Mouse (Mus musculus) spleen, adult 2 months (tissue): ENCODE results near the gene Pbp2. TPM values are rescaled to one million over a fixed set of nuclear protein-coding genes. Genes with fewer than 3 reads are reported as not detected.

ENCODE experiments used
- DNase-seq, 2 experiments: peaks; one replicate each; pipeline versions ENCODE4 v3.0.0 to v3.0.0-alpha.2; 2012 to 2021; ENCODE audit warnings: low spot score in 2 of 2, low read depth in 1 of 2
- H3K27ac ChIP-seq: fragments of 200-500 bp; 2 replicates; pipeline ENCODE4 v1.5.1; 2012; ENCODE audit warnings: low read length, inconsistent platforms; ENCODE audit not compliant: insufficient read depth
- H3K27me3 ChIP-seq: fragments of 200-500 bp; 2 replicates; pipeline ENCODE4 v1.6.1; 2012; ENCODE audit warnings: mild to moderate bottlenecking, moderate library complexity, low read length, inconsistent platforms; ENCODE audit not compliant: control insufficient read depth, insufficient read depth
- H3K36me3 ChIP-seq: fragments of 200-500 bp; 2 replicates; pipeline ENCODE4 v1.6.1; 2012; ENCODE audit warnings: mild to moderate bottlenecking, low read length, inconsistent platforms; ENCODE audit not compliant: control insufficient read depth, insufficient read depth
- H3K4me1 ChIP-seq: fragments of 200-500 bp; 2 replicates; pipeline ENCODE4 v1.6.1; 2011; ENCODE audit warnings: inconsistent platforms; ENCODE audit not compliant: control insufficient read depth, insufficient read depth, insufficient read length
- H3K4me3 ChIP-seq: fragments of 200-500 bp; 2 replicates; pipeline ENCODE4 v1.5.1; 2011; ENCODE audit warnings: mild to moderate bottlenecking, inconsistent platforms; ENCODE audit not compliant: insufficient read depth, insufficient read length; ENCODE audit errors: extremely low read depth
- CTCF ChIP-seq: fragments of 200-500 bp; IDR thresholded peaks from 2 replicates; pipeline ENCODE4 v1.5.1; 2011; ENCODE audit warnings: mild to moderate bottlenecking, inconsistent platforms; ENCODE audit not compliant: insufficient read depth, insufficient read length, insufficient replicate concordance; ENCODE audit errors: extremely low read depth
- POLR2A ChIP-seq: fragments of 200-500 bp; IDR thresholded peaks from 2 replicates; pipeline ENCODE4 v1.6.1; 2011; ENCODE audit warnings: low read depth, low read length, inconsistent platforms
- WGBS: fragments of 180-500 bp; shearing (Covaris S2); methylation state at CpG from one replicate; pipeline ENCODE4 v1.1.7; 2018; 5-methylcytosine and 5-hydroxymethylcytosine counted together
- polyA plus RNA-seq: library from polyadenylated mRNA; depleted of rRNA; stranded (reverse); fragments of >200 nt; gene quantifications from 2 replicates; pipeline ENCODE4 v1.2.3, GENCODE M21; 2012

Pbp2 gene
- polyA plus RNA-seq, 1 experiment: not detected

DNA sequence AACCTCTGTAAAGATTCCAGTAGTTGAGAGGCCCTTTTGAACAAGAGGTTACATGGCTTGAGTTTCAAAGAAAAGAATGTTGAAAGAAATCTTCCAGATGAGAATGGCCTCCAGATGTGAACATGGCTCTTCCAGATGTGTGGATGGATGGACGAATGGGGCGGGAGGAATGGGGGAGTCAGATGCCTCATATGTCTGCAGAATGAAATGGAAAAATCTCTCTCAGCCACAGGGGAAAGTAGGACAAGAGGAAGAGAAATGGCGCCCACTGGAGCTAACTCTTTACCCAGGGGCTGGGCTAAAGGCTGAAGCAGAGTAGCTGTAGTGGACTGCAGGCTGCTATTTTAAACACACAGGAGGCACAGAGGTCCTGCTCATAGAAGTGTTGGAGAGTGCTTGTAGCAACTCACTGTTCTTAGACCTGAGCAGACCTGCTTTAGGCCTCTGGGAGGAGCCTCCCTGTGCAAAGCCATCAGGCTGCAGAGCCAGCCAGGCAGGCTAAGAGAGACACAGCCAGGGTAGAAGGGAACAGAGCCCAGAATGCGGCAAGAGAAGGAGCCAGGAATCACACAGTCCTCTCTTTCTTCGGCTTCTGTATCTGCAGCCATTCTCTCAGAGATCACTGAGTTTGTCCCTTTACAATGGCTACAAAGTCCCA, 23.9 kb upstream of the Pbp2 start:
- Histone ChIP-seq H3K36me3 (no peaks in the 10 kb centered on the region), H3K4me3 (no peak overlapping the region), H3K4me1 (no peaks in the 10 kb centered on the region), H3K27ac (no peak overlapping the region), H3K27me3 (no peaks in the 10 kb centered on the region)
- DNase-seq: no peak
- TF ChIP-seq CTCF: no peak
- TF ChIP-seq POLR2A: no peak
- 92% methylated on average over 5 of the region's 5 CpGs for WGBS

DNA sequence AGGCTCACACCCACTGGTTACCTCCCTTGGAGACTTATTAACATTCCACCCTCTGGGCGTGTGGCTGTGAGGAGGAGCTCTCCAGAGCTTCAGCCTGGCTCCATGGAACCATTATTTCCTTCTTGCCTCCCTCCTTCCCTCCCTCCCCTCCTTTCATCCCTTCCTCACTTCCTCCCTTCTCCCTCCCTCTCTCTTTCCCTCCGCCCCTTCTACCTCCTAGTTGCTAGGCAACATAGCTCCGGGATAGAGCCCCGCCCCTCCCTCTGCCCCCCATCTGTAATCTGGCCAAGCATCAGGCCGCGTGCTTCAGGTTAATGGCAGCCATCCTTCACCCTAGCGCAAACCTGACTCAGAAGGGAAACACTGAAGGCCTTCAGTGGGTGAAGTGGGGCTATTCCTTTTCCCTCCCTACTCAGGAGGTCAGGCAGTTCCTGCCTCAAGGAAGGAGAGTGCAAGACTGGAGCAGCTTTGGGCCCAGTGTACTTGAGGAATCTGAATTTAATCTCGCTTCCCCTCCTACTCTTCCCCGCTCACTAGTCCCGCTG, 22.6 kb upstream of the Pbp2 start:
- WGBS: 82% methylated on average over 10 of the region's 10 CpGs
- no peak overlapping the region for H3K27ac ChIP-seq
- no peaks in the 10 kb centered on the region for H3K4me1 ChIP-seq
- H3K36me3 ChIP-seq: no peaks in the 10 kb centered on the region
- TF ChIP-seq POLR2A: no peak
- no peak overlapping the region for H3K4me3 ChIP-seq
- no peak for DNase-seq
- H3K27me3 ChIP-seq: no peaks in the 10 kb centered on the region

DNA sequence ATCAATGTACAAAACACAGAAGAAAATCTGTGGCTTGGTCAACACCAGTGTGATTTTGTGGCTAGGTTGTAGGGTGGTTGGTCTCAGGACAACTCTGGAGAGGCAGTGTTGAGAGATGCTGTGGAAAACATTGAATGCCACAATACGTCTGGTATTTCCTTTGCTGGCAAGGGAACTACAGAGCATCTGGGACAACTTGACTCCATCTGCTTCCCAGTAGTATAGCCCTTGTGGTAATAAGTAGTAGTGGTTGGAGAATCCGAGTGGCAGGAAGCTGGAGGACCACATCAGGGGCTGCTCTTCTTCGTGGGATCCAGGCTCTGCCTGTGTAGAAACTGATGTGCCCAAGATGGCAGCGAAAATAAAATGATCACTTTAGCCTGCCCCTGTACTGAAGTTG, 21.7 kb upstream of the Pbp2 start:
- WGBS: 78% methylated on average over 4 of the region's 4 CpGs
- no peaks in the 10 kb centered on the region for H3K27me3 ChIP-seq
- TF ChIP-seq CTCF (no peak), POLR2A (no peak)

DNA sequence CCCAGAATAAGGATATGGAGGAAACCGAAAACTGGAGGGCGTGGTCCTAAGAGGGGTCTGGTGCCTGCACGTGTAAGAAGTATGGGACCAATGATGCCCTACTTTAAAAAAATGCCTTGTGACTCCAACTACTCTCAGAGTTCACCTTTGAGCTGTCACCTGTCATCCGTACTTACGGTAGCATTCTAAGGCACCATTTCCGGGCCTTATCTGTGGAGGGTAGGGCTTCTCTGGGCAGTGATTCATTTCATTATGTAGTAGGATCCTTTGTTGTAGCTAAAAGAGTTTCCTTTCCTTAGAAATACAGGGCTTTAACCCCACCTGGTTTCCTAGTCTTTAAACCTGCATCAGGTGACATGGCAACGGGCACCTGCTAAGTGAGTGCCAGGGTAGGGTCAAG, 16.6 kb upstream of the Pbp2 start:
- TF ChIP-seq CTCF: no peak
- no peak for TF ChIP-seq POLR2A
- WGBS: 88% methylated on average over 7 of the region's 7 CpGs
- no peak overlapping the region for H3K27ac ChIP-seq

More for the DNA sequence above, 21.7 kb upstream of the Pbp2 start:
- DNase-seq: no peak
- Histone ChIP-seq H3K4me1 (no peaks in the 10 kb centered on the region), H3K36me3 (no peaks in the 10 kb centered on the region), H3K4me3 (no peak overlapping the region), H3K27ac (no peak overlapping the region)

DNA sequence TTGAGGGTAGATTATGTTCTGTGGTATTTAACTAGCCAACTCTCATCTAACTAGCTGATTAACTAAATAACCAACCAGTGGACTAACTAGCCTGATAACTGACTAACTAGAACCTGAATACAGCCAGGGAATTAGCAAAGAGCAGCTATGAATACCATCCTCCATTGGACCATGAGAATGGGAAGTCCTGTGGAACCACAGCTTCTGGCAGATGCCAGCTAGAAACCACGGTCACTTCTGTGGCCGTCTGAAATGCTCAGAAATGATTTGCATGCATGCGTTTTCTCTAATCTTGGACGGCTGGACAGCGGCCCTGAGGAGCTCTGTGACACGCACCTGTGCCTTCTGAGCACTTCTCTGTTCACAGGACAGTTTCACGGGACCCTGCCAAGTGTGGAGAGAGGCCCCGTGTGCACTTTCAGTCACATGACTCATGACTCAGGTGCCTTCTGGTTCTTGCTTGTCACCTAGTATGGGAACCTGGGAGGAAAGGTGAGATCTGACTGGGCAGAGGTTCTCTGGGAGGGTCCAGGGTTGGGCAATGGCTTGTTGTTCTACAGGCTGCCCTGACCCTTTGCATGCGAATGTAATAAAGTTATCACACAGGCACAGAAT, 14.6 kb upstream of the Pbp2 start:
- H3K27ac ChIP-seq: no peak overlapping the region
- H3K27me3 ChIP-seq: no peaks in the 10 kb centered on the region
- peaks cover 19% of the 10 kb centered on the region; the same call in 1 of the 2 replicates for H3K4me1 ChIP-seq
- WGBS: 9% methylated on average over 9 of the region's 9 CpGs
- DNase-seq: no peak
- no peak overlapping the region for H3K4me3 ChIP-seq
- H3K36me3 ChIP-seq: no peaks in the 10 kb centered on the region
- no peak for TF ChIP-seq CTCF
- TF ChIP-seq POLR2A: no peak

More for the DNA sequence above, 16.6 kb upstream of the Pbp2 start:
- DNase-seq: no peak
- H3K4me3 ChIP-seq: no peak overlapping the region
- no peaks in the 10 kb centered on the region for H3K36me3 ChIP-seq
- peaks cover 19% of the 10 kb centered on the region; the same call in 1 of the 2 replicates for H3K4me1 ChIP-seq
- H3K27me3 ChIP-seq: no peaks in the 10 kb centered on the region

DNA sequence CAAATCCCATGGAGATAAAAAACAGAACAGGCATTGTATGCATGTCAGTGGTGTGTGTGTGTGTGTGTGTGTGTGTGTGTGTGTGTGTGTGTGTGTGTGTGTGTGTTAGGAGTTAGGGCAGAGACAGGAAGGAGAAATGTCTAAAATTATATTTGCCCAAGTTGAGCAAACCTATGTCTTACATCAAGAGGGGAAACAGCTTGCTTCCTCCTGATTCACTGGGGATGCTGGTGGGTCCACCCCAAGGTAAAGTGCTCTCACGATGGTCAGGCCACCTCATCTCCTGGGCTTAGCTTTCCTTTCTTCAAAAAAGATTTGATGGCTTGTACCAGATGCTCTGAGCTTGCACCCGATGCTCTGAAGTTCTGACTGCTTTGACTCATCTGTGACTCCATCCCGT, 13.9 kb upstream of the Pbp2 start:
- Histone ChIP-seq H3K36me3 (no peaks in the 10 kb centered on the region), H3K27ac (no peak overlapping the region), H3K4me3 (no peak overlapping the region), H3K27me3 (no peaks in the 10 kb centered on the region), H3K4me1 (peaks cover 19% of the 10 kb centered on the region; the same call in 1 of the 2 replicates)
- TF ChIP-seq CTCF (no peak), POLR2A (no peak)
- WGBS: 4% methylated on average over 3 of the region's 3 CpGs
- DNase-seq: no peak
